Mouse (Mus musculus): ENCODE measurements at regions not wholly inside any gene's neighbourhood (a gene's known extent, or its start where the extent isn't known, plus 50 kb on each side); places are given as distances from the start of the nearest gene placed in this dataset.

DNA sequence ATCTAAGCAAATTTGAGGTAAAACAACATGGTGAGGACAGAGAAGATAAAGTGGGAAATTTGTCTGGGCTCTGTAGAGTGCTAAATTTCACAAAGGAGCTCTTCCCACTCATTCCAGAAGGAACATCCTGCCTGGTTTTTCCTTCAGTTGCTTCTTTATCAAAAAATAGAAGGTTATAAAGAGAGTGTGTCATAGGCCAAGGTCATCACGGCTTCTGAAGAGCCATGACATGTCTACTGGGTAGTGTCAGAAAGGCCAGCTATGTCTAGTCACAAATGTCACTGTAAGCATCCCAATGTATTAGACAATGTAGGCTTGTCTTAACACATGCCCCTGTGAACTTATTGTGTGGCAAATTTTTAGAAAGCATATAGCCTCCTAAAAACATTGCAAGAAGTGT lies 132.5 kb upstream of the Zeb2 start:
- Histone ChIP-seq H3K9me3 (replicated peaks) (no peaks in the 10 kb centered on the region), H3K36me3 (replicated peaks) (no peaks in the 10 kb centered on the region), H3K4me1 (replicated peaks) (0 out of 2 replicates have a peak, but pooled peaks cover 3% of the 10 kb centered on the region), H3K4me3 (replicated peaks) (no peak overlapping the region), H3K27me3 (no peaks in the 10 kb centered on the region), H3K4me2 (no peak overlapping the region), H3K27ac (replicated peaks) (no peak overlapping the region), H3K9ac (no peak overlapping the region)
- WGBS (ENCODE audit: insufficient replicate concordance) = 78% methylated on average over 1 of the region's 1 CpGs
- no peak for ATAC-seq (ENCODE audit: insufficient read depth)

DNA sequence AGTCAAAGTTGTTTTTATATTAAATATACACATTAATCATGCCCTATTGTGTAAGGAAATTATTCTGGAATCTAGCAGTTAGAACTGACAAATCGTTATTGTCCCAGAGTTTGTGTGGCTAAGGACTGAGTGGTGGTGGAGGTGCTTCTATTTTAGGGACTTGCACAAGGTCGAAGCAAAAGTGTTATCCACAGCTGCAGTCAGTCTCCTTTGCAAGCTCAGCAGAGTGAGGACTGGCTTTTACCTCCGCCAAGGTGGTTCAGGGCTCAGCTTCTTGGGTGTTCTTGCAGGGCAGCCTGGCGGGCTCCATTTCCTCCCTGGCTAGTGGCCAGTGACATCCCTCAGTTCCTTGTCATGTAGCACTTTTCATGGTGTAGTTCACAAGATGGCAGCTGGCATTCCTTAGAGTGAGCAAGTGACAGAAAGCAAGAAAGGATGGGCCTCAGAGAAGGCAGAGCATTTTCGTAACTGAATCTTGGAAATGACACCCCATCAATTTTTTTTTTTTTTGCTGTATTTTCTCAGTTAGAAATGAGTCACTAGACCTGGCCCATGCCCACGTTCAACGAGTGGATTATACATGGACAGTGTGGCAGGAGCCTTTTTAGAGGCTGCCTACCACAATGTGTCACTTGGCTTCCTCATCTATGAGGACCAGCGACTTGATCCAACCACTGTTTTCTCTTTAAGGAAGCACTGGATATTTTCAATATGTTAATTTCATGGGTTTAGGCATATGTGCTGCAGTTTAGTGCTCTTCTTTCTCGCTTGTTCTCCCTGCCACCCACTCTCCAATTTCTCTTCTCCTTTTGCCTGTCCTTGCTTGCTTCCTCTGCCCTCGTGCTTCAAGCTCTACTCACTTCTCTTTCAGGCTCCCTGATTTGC lies 129.1 kb upstream of the Zeb2 start:
- ATAC-seq (ENCODE audit: insufficient read depth) = no peak
- Histone ChIP-seq H3K4me3 (replicated peaks) (no peak overlapping the region), H3K9ac (no peak overlapping the region), H3K27me3 (no peaks in the 10 kb centered on the region), H3K27ac (replicated peaks) (no peak overlapping the region), H3K4me2 (no peak overlapping the region), H3K4me1 (replicated peaks) (0 out of 2 replicates have a peak, but pooled peaks cover 3% of the 10 kb centered on the region), H3K9me3 (replicated peaks) (no peaks in the 10 kb centered on the region), H3K36me3 (replicated peaks) (no peaks in the 10 kb centered on the region)
- WGBS (ENCODE audit: insufficient replicate concordance) = 43% methylated on average over 10 of the region's 10 CpGs

DNA sequence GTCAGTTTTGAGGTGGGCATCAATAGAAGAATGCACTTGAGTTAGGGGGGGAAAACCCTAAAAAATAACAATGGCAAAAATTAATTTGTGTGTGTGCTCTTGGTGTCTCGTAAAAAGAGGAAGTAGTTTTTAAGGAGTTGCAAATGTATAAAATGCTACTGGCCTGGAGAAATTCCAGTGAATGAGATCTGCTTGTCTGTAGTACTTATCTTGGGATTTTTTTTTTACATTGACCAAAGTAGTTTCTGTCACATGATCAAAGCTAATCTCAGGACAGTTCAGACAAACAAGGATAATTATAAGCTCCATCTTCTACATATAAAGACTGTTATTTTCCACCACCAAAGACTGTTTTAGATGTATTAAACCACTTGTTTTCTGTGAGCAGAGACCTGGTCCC lies 128.3 kb upstream of the Zeb2 start:
- ATAC-seq (ENCODE audit: insufficient read depth) = no peak
- H3K9ac ChIP-seq = no peak overlapping the region
- H3K4me3 ChIP-seq (replicated peaks) = no peak overlapping the region
- H3K9me3 ChIP-seq (replicated peaks) = no peaks in the 10 kb centered on the region
- H3K36me3 ChIP-seq (replicated peaks) = no peaks in the 10 kb centered on the region
- no peak overlapping the region for H3K4me2 ChIP-seq
- 22% methylated on average over 1 of the region's 1 CpGs for WGBS (ENCODE audit: insufficient replicate concordance)
- H3K27me3 ChIP-seq = no peaks in the 10 kb centered on the region
- peaks cover 11% of the 10 kb centered on the region; the same call in 1 of the 2 replicates for H3K4me1 ChIP-seq (replicated peaks)
- H3K27ac ChIP-seq (replicated peaks) = no peak overlapping the region

DNA sequence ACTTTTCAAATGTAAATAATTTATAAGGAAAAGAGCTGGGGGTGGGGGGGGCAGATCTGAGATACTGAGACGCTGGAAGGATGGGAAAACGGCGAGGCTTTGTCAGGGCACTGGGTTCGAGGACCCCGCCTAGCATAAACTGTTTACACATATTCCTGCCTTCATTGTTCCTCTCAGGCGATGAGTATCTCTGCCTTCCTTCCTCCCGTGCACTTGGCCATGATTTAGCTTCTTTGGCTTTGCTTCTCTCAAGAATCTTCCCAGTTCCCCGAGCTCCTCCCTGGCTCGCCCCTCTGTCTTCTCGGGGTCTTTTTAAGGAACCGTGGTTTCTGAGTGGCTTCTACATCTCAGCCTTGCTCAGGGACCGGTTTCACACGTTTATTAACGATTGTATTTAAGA lies 127.3 kb upstream of the Zeb2 start:
- no peaks in the 10 kb centered on the region for H3K9me3 ChIP-seq (replicated peaks)
- H3K4me2 ChIP-seq = no peak overlapping the region

DNA sequence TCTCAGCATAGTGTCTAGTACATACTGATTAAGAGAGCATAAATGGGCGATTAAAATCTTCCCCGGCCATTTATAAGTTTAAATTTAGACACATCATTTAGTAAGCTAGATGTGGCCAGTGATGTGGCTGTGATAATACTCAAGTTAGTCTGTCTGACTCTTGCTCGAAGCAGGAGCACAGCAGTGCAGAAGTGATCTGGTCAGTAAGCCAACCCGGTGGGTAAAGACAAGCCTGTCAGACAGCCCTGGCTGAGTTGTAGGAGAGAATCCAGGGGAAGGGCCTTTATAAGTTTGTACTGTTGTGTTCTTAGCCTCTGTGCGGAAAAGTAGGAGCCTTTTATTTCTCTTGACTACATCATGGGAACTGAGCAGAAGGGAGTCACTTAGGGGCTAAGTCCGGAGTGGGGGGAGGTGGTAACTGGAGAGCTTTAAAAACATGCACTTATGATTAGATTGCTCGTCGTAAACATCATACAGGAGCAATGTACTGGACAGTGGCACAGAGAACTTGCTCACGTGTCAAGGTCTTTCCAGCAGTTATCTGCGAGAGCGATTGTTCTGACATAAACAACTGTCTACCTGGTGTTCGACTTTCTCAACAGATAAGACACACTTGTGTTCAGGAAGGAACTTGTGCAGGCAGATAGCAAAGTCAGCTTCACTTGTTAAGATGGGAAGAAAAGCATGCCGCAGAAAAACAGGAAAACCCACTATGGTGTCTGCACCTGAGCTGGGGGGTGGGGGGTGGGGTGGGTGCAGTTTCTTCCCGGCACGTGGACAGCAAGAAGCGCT lies 122.5 kb upstream of the Zeb2 start:
- Histone ChIP-seq H3K27ac (replicated peaks) (peak overlapping the region; percentile 55), H3K9ac (no peak overlapping the region), H3K4me3 (replicated peaks) (no peak overlapping the region), H3K27me3 (no peaks in the 10 kb centered on the region), H3K4me1 (replicated peaks) (peaks cover 25% of the 10 kb centered on the region), H3K9me3 (replicated peaks) (no peaks in the 10 kb centered on the region), H3K36me3 (replicated peaks) (no peaks in the 10 kb centered on the region), H3K4me2 (peak overlapping the region; percentile 48)
- WGBS (ENCODE audit: insufficient replicate concordance) = 13% methylated on average over 16 of the region's 16 CpGs
- ATAC-seq (ENCODE audit: insufficient read depth) = peak; percentile 86

More for the DNA sequence above, 127.3 kb upstream of the Zeb2 start:
- Histone ChIP-seq H3K36me3 (replicated peaks) (no peaks in the 10 kb centered on the region), H3K27me3 (no peaks in the 10 kb centered on the region), H3K4me1 (replicated peaks) (peaks cover 19% of the 10 kb centered on the region), H3K4me3 (replicated peaks) (no peak overlapping the region), H3K27ac (replicated peaks) (no peak overlapping the region), H3K9ac (no peak overlapping the region)
- no peak for ATAC-seq (ENCODE audit: insufficient read depth)
- WGBS (ENCODE audit: insufficient replicate concordance) = 52% methylated on average over 14 of the region's 14 CpGs

DNA sequence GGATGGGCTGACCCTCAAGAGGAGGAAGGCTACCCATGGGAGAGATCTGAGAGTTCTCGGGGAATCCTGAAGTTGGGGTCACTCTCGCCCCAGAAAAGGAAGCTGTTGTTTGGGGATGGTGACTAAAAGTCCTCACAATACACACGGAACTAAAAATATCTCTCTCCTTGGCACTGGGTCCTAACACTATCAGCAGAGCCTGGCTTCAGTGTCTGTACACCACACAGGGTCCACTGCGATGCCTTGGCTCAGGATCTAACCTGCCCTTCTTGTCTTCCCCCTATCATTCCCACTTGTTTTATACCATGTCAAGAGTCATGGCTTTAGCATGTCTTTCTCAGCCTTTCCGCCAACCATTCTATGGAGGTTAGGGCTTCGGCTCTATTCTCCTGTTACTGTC lies 121.8 kb upstream of the Zeb2 start:
- Histone ChIP-seq H3K4me1 (replicated peaks) (peaks cover 25% of the 10 kb centered on the region), H3K9ac (no peak overlapping the region), H3K36me3 (replicated peaks) (no peaks in the 10 kb centered on the region), H3K4me2 (no peak overlapping the region), H3K27ac (replicated peaks) (peak overlapping the region; percentile 55; the same call in 1 of the 2 replicates), H3K27me3 (no peaks in the 10 kb centered on the region), H3K9me3 (replicated peaks) (no peaks in the 10 kb centered on the region), H3K4me3 (replicated peaks) (no peak overlapping the region)
- WGBS (ENCODE audit: insufficient replicate concordance) = 48% methylated on average over 6 of the region's 6 CpGs
- no peak for ATAC-seq (ENCODE audit: insufficient read depth)

DNA sequence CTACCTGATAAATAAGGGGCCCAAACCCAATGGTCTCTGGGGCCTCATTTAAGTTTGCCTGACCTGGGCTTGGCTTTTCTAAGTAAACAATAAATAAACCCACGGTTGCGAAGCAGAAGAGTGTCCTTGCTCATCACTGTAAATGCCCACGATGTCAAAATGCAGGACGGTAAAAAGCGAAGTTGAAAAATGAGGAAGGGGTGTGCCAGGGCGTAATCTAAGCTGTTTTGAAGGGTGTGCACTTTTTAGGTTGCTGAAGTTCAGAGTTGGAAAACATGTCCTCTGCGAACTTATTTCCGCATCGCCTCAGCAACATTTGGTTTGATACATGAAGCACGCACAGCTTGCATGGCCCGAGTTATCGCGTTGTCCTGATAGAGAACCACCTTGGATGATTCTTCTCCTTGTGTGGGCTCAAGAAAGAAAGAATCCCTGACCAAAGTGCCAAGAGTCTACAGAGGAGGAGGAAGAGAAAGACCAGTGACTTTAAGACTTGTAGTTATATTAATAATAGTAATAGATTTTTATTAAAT lies 119.0 kb upstream of the Zeb2 start:
- 75% methylated on average over 13 of the region's 13 CpGs for WGBS (ENCODE audit: insufficient replicate concordance)
- H3K9me3 ChIP-seq (replicated peaks) = no peaks in the 10 kb centered on the region
- H3K27me3 ChIP-seq = no peaks in the 10 kb centered on the region
- peaks cover 25% of the 10 kb centered on the region for H3K4me1 ChIP-seq (replicated peaks)
- no peak overlapping the region for H3K4me3 ChIP-seq (replicated peaks)
- H3K36me3 ChIP-seq (replicated peaks) = no peaks in the 10 kb centered on the region
- H3K9ac ChIP-seq = no peak overlapping the region
- H3K27ac ChIP-seq (replicated peaks) = no peak overlapping the region
- H3K4me2 ChIP-seq = no peak overlapping the region
- ATAC-seq (ENCODE audit: insufficient read depth) = no peak

DNA sequence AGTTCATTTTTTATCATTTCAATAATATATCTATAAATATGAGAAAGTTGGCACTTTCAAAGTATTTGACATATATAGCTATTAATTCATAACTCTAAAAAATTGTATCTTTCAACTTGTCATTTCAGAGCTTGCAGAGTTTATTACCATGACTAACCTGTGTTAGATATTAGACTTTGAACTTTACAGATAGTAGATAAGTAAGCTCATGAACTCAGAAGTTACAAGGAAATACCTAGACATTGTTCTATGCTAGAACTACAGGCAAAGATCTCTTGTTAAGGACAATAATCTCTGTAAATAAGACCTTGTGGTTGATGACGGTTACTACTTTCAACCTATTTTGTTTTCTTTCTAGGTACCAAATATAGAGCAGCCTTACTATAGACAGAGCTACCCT lies 117.0 kb upstream of the Zeb2 start:
- H3K27me3 ChIP-seq = no peaks in the 10 kb centered on the region
- no peak overlapping the region for H3K27ac ChIP-seq (replicated peaks)
- H3K4me2 ChIP-seq = no peak overlapping the region
- H3K4me3 ChIP-seq (replicated peaks) = no peak overlapping the region
- ATAC-seq (ENCODE audit: insufficient read depth) = no peak
- H3K9ac ChIP-seq = no peak overlapping the region
- WGBS (ENCODE audit: insufficient replicate concordance) = 68% methylated on average over 1 of the region's 1 CpGs
- no peaks in the 10 kb centered on the region for H3K9me3 ChIP-seq (replicated peaks)
- no peaks in the 10 kb centered on the region for H3K36me3 ChIP-seq (replicated peaks)
- H3K4me1 ChIP-seq (replicated peaks) = peaks cover 5% of the 10 kb centered on the region

DNA sequence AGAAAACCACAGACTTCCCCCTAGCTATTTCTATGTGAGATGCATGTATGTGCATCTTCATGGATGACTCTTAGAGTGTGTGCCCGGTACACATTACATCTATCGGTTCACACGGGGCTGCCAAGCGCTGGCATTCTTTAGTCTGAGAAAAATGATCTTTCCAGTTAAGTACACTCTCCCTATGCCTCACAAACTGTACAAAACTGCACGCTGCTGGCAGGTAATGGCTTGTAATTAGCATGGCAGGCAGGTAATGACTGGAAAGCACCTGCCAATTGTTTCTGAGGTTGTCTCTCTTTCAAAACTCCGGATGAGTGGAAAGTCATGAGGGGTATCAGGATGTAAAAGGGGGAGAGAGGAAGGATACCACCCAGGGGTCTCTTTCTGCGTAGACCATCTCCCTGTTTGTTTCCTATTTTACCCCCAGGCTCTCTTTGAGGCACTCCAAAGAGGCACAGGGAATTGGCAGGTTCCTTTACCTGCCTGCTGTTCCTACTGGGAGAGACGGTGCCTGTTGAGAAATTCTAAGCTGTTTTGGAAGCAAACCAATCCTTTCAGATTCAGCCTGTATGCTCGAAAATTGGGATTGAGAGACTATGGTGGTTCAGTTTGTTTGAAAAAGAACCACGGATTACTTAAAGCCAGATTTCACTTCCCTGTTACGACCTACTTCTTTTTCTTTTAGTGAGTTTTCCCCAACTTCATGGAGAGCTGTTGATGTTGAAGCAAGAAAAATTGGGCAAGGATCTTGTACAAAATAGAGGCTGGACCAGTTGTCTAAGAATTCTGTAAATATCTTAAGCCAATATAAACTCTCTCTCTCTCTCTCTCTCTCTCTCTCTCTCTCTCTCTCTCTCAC lies 113.4 kb upstream of the Zeb2 start:
- ATAC-seq (ENCODE audit: insufficient read depth) = no peak
- no peaks in the 10 kb centered on the region for H3K36me3 ChIP-seq (replicated peaks)
- H3K27me3 ChIP-seq = no peaks in the 10 kb centered on the region
- no peak overlapping the region for H3K27ac ChIP-seq (replicated peaks)
- H3K4me1 ChIP-seq (replicated peaks) = no peaks in the 10 kb centered on the region
- no peak overlapping the region for H3K4me3 ChIP-seq (replicated peaks)
- H3K9ac ChIP-seq = no peak overlapping the region
- H3K4me2 ChIP-seq = no peak overlapping the region
- WGBS (ENCODE audit: insufficient replicate concordance) = 68% methylated on average over 11 of the region's 11 CpGs
- H3K9me3 ChIP-seq (replicated peaks) = no peaks in the 10 kb centered on the region

DNA sequence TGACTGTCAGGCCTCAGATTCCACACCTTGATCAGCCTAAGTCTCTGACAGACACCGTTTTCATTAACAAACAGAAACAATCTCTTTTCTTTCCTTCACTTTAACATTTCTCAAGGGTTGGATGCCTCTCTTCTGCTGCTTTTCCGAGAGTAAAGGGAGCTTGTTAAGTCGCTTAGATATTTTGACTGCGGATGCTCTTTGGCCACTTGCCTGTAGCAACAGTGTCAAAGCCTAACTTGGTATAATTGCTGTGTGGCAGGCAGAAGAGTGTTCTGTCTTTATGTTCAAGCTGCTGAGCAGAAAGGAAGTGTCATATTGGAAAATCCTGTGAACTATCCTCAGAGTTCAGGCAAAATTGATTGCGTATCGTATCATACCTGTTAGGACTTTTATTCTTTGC lies 112.3 kb upstream of the Zeb2 start:
- Histone ChIP-seq H3K4me3 (replicated peaks) (no peak overlapping the region), H3K36me3 (replicated peaks) (no peaks in the 10 kb centered on the region), H3K27me3 (no peaks in the 10 kb centered on the region), H3K27ac (replicated peaks) (no peak overlapping the region), H3K4me2 (no peak overlapping the region), H3K9me3 (replicated peaks) (no peaks in the 10 kb centered on the region), H3K4me1 (replicated peaks) (no peaks in the 10 kb centered on the region), H3K9ac (no peak overlapping the region)
- ATAC-seq (ENCODE audit: insufficient read depth) = no peak
- 77% methylated on average over 6 of the region's 6 CpGs for WGBS (ENCODE audit: insufficient replicate concordance)

Data from liver, embryonic 15.5 days (tissue).